Mouse (Mus musculus) frontal cortex, postnatal 14 days (tissue): ENCODE data around the gene Medag.

ENCODE experiments used
- DNase-seq, 2 experiments: peaks; one replicate each; pipeline ENCODE4 v3.0.0; 2022; ENCODE audit warnings: low spot score in 2 of 2

Medag gene

DNA sequence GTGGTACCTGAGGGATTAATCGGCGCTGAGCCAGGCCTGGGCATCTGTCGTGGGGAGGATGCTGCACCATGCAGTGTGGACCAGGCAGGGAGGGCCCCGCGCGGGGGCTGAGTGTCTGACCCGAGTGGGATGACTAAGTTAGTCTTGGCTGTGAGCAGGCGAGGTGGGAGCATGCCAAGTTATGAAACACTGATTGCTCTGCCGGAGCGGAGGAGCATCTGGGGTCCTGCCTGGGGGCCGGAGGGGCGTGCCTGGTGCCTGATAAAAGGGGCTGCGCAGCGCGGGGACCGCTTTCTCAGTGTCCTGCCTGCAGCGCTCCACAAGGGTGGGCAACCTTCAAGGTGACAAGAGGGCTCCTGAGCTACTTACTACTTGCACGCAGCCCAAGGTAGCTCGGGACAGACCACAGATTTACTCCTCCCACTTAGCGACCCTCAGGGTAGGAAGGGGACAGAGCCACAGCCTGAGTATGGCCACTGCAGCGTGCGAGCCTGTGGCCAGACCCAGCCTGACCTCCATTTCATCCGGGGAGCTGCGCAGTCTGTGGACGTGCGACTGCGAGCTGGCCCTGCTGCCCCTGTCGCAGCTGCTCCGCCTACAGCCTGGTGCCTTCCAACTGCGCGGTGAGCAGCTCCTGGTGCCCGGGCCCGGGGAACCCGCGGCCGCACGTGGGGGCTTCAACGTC is at the start of gene Medag:
Medag (plus strand) TSS at position 241 of the 685 bp plus-strand sequence.
- no peak for DNase-seq

DNA sequence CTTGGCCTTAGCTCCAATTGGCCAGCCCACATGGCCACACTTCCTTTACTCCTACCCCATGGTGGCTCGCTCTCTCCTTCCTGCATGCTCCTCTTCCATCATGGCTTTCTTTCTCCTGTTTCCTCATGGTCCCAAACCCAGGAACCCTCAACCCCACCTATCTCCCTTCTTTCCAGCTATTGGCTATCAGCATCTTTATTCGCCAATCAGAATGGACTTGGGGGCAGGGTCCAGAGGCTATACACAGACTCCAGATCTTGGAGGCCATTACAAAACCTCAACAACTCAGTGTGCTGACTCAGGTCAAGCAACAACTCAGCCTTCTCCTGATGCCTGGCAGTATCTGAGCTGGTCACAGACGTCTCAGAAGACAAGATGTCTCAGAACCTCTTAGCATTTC is 48.9 kb upstream of the Medag start:
- DNase-seq, result no peak

DNA sequence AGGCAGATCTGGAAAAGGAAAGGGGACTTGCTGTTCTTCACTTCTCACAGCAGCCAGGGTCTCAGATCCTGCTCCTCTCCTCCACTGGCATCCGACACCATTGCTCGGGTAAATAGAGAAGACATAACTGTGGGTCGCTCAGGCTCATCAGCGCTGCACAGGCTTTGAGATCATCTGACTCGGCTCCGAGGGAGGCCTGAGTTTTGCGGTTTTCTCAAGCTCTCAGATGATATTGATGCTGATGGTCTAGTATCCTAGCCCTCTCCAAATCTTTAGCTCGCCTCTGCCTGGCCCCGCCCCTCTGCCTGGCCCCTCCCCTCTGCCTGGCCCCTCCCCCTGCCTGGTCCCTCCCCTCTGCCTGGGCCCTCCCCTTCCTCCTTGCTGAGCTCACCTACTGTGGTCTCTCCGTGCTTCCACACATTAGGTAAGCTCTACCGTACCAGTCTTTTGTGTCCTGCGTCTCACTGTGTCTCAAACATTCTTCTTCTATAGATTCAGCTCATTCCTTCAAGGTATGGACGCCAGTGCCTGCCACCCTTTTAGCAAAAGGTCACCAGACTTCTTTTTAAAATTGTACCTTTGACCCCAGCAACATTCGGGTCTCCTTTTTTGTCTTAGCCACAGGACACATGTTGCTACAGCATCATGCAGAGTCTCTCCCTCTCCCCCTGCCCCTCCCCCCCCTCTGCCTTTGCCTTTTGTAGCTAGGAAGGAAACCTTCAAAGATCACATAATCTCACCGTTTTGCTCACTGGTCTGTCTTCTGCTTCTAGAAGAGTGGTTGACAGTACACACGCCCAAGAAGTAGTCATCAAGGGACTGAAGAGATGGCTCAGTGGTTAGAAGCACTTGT is 47.4 kb upstream of the Medag start:
- no peak for DNase-seq

DNA sequence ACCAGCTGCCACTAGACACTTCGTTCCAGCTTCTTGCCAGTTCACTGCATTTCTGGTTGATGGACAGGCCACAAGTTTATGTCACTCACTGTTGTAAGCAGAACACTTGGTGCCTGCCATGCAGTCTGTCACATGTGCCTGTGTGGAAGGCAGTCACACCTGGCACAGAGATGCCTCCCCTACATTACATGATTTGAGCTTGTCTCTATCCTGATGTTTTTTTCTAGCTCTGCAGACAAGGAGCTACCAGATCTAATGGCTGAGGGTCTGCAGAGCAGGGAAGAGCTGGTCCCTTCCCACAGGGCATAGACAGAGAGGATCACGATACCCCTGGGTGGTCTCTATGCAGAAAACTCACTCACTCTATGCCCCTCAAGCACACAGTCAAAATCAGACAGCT is 44.5 kb upstream of the Medag start:
- no peak for DNase-seq

DNA sequence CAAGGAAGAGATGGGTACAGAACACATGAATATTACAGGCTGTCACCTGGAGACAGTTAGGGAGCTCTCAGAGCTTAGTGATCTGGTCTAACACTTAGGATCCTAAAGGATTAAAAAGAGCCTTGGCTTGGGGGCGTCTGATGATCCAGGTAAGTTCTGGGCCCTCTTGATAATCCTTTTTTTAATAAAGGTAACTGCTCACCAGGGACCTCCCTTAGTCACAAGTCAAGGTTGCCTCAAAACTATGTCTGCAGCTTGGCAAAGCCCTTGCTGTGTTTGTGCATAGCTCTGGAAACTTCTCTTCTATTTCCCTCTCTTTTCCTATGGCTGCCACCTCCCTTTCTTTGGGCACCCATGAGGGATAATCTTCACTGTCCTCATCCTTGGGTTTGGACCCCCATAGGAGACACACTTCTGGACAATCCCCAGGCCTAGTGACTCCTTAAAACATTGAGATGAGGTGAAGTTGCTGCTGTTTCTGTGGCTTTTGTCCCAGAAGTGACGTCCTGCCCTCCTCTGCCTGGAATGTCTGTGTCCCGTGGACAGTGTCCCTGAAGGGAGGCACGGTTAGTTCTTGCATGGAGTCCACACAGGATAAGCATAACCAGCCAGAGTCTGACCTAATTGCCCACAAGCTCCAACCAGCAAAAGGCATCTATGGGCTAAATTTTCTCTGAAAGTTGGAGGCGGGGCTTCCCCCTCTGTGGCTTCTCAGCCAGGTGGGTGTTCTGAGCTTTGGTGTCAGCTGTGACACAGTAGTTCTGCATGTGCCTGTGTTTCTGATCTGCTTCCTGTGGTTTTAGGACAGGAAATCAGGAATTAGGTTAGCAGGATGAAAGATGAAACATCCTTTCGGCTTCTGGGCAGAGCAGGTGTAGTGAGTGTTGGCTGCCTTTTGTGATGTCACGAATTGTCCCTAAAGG is 43.7 kb upstream of the Medag start:
- no peak for DNase-seq

DNA sequence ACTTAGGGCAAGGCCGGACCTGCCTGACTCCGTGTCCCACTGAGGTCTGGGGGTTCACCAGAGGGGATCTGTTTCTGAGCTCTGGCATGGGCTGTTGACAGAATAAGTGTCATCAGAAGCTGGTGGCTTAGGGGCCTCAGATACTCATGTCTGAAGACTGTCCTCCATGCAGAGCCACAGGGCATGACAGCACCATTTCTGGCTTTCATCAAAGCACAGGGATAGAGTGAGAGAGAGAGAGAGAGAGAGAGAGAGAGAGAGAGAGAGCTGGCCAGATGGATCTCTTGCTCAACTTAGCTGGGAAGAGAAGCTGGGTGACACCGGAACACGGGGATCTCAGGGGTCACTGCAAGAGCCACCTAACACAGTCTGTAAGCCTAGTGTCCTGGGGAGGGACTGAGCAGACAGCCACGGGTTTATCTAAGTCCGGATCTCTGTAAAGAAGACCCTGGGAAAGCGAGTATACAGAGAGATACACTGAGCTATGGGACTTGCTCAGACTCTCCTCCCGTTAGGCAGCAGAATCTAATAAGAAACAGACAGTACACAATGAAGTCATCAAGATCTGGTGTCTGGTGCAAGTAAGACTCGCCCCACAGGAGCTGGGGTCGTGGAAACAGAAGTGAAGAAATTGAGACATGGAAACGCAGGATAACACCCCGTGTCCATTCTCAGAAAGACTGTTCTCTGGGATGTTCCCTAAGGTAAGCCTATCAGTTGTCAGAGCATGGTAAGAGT is 42.8 kb upstream of the Medag start:
- no peak for DNase-seq

DNA sequence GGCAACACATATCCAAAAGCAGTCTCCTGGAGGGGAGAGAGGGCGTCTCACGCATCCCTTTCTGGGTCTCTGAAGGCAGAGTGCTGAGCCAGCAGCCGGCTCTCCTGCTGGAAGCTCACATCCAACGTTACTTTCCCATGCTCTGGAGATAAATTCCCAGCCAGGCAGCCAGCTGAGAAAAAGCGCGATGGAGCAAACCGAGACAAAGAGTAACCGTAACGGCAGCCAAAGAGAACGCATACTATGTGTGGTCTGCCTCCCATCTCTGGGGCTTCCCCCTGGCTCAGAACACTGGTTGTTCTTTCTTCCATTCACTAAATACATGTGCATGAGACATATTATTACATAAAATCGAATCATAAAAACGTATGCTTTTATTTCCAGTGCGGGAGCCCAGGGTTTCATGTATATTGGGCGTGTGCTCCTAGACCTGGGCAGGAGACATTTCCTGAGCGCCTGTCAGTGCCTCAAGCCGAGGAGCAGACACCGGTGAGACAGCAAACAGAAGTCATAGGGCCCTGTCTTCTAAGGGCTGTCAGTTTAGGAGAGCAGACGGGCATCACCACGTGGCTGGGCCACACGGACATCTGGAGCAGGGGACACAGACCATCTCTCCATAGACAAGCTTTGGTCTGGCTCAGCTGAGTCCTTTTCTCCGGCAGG is 42.0 kb upstream of the Medag start:
- DNase-seq, result no peak

DNA sequence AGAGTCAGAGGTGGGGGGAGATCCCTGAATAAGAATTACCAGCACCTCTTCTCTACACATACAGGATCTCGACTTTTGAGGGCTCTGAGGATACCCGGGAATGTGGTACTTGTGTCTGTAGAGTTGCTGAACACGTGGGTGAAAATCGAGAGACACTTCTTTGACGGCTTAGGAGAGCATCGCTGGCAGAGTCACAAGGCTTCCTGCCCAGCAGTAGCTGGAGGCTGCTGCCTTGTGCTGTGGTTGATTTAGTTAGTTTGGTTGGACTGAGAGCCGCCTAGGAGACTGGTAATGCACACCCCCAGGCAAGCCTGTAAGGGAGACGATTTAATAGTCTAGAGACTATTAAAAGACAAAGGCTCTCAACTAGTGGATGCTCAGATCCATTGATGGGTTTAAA is 39.5 kb upstream of the Medag start:
- DNase-seq, result no peak

DNA sequence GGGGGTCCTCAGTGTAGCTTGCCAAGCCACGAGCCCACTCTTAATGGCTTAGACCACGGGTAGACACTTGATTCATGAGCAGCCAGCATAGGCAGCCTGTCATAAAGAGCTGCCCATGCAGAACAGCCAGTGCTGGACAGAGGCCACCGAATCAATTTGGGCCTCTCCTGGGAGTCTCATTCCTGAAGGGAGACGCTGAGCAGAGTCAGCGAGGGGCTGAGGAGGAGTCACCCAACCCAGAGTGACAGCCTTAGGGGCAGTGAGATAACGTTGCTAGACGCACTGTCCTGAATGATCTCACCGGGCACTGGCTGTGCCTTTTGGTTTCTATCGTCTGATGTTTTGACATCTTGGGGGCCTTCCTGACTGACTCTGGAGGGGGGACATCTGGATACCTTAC is 38.3 kb upstream of the Medag start:
- DNase-seq, result no peak

DNA sequence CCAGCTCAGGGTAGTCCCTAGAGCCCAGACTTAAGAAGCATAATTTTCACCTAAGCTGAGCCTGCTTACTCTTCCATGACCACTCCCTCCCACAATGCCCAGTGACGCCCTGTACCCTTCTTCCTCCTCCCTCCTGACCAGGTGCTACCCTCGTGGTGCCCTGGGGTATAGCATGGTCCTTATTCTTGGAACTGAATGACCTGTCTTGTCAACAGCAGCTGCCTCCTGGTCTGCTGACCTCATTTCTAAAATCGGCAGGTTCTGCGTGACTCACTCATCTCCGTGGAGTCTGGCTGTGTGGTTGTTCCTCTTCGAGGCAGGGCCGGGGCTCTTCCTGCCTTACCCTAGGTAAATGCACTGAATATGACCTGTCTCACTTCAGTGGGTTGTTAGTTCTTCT is 37.5 kb upstream of the Medag start:
- DNase-seq, result no peak

DNA sequence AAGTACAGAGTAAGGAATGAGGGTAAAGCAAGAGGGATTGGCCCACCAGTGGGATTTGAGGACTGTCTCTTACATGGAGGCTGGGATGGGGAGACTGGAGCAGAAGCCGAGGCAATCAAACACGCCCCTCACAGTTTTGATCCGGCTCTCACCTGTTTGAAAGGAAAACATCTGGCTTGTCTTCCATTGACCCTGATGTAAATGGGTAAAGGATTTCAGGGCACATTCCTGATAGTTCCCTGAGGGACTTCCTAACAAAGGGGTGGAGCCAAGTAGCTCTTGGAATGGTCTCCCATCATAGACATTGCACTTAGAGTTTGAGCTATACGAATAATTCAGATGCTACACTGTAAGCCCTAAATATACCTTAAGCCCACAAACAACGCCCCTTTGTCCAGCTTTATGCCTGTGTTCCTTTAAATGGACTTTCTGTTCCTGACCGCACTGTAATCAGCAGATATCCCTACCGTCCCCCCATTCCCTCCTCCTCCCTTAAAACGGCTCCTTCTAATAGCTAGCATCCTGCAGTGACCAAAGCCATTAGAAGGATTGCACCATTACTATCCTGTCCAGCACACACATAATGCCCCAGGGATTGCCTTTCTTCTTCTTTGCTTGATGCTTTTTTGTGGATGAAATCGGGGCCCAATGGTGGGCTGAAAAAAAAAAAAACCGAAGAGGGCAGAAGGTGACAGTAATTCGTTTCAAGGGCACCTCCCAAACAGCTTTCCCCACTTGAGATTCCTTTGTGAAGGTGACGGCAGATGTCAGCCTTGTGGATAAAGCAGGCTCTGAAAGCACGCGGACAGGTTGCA is 36.3 kb upstream of the Medag start:
- DNase-seq, result no peak

DNA sequence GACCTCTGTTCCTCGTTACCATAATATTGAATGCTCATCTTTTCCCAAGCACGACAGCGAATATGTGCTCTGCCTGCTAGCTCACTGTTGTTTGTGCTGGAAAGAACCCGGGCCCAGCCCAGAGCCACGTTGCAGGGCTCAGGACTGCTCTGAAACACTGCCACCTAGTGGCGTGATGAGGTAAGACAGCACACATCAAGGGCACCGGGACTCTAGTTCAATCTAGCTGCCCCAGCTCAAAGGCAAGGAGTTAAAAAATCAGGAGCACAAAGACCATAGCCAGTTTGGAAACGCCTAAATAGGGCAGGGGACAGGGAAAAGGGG is 35.7 kb upstream of the Medag start:
- peak; percentile 71 to 83 for DNase-seq

DNA sequence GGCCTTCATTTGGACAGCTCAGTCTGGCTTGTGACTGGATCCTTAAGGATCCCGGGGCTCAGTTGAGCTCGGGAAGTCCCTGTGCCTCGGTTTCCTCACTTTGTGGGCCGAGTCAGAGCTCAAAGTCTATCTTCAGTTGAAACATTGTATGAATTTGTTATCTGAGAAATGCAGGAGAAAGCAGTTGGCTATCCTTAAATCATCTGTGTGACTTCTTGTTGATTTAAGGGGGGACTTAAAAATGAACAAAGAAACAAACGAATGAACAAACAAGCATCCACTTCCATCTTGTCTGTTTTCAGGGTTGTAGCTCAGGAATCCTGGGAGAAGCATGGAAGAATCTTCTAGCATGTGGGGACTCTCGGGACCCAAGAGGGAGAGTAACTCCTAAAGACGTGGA is 35.2 kb upstream of the Medag start:
- DNase-seq, result no peak

DNA sequence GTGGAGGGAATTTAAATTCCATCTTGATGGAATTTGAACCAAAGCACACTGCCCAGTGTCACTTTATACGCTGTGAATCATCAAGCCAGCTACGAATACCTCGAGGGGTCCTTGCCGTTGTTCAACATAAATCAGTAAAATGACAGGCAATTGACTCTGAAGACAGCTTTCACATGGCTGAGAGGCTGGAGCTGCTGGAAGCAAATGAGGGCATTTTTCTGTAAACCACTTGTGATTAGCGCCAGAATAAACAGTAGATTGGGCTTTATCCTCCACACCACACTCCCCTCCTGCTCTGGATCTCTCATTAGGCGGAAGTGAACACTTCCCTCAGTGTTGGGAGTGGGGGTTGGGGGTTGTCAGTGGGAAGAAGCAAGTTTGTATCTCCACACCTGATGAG is 34.3 kb upstream of the Medag start:
- no peak for DNase-seq

DNA sequence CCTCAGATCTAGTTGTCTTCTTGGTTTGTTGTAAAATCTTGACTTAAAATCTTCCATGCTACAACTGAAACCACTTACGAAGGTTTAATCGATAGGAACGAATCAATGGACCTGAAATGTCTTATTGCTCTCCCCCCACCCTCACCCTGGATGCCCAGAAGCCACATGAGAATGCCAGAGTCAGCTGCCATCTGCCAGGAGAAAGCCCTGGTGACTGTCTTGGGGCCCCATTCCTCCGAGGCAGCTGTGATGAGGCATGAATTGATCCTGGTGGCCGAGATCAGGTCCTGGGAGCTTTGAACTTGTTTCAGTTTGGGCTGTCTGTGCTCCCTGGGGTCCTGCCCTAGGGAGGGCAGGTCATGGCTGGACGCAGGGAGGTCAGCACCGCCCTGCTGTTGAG is 33.0 kb upstream of the Medag start:
- DNase-seq, result no peak

DNA sequence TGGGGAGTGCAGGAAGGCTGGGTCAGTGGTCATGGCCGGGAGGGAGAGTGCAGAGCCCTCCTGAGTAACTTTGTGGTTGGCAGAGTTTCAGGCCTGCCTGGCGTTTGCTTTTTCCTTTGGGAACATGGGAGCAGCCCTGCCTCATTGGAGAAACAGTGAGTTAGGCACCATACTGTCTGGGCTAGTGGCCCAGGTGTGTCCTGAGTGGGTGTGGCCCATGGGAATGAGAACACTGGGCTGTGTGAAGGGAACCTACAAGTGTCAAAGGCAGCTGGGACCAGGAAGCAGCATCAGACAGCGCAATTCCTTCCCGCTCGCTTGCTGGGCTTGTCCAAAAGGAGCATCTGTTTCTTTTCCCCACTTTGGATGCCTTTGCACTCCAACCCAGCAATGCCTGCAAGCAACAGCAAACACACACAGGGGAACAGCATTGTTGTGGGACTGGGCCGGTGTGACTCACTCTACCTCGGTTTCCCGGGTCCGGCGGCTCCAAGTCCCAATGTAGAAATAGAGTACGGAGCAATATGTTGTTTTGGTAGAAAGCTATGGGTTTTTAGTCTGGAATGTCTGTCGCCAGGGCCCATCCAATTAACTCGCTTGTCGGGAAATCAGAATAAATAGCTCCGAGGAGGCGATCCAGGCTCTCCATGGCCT is 32.3 kb upstream of the Medag start:
- no peak for DNase-seq

DNA sequence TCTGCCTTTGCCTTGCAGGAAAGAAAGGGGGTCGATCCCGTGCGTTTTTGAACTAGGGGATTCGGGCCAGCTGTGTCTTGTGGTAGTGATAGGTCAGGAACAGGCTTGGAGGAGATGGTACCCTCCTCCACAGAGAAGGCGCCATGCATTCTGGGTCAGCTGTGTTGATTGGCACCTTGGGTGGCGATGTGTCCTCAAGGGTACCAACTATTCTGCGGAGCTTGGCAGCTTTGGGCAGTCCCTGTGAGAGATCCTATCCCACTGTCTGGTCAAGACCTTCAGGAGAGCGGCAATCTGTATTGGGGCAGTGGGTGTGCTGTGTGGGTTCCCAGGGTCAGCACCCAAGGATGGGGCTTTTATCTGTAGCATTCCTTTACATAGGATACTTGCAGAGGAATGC is 31.7 kb upstream of the Medag start:
- DNase-seq, result no peak

DNA sequence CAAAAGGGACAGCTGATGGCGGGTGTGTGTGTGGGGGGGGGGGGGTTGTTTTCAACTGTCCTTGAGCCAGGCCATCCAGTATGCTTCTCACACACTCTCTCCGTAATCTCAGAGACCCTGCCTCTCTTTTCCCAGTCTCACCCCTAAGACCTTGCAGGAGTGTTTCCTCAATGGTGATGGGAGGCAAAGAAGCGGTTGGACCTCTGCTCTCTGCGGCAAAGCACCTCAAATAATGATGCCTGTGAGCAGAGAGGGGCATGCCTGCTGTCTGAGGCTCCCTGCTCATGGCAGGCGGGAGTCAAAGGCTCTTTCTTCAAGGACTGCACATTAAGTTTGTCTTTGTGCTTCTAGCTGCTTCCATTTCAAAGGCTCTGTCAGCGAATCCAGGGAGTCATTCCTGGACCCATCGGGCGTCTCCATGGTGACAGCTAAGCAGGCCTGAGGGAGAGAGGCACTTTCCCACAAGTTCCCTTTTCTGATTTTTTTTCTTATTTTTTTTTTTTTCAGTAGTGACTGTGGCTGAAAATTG is 31.1 kb upstream of the Medag start:
- peak; percentile 42 to 58 for DNase-seq

DNA sequence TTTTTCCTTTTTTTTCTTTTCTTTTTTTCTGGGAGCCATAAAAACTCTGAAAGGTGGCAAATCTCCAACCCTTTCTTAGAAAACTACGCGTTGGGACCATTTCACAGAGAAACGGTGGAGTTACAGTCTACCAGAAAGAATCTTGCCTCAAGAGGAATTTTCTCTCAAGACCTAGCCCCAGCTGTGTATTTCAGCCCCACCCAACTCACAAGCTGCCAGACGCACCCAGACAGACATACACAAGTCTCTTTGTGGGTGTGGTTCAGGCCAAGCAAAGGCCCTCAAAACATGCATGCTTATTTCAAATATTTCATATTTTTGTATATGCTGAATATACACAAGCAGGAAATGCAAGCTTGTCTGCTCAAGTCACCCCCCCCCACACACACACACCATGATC is 29.6 kb upstream of the Medag start:
- no peak for DNase-seq

DNA sequence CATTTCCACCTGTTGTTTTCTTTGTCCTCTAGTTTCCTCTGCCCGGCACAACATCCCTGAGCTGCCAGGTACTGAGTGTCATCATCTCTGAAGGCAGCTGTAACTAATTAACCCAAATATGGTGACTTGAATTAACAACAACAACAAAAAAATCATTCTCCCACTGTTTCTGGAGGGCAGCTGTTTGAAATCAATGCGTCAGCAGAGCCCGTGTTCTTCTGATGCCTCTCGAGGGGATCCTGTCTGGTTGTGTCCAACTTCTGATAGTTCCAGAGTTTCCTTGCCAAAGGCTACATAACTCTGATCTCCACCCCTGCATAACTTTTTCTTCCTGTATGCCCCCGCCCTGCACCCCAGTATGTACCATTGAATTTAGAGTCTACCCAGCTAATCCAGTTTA is 28.9 kb upstream of the Medag start:
- no peak for DNase-seq
